Mouse (Mus musculus): ENCODE results near the gene Npepl1. TPM values are rescaled to one million over a fixed set of nuclear protein-coding genes. Genes with fewer than 3 reads are reported as not detected.
A peak's percentile ranks its signal among the peaks of the same experiment; 100 is the strongest.

Npepl1 gene
- polyA plus RNA-seq, 1 experiment from 2014 or later = 21.3 TPM

DNA sequence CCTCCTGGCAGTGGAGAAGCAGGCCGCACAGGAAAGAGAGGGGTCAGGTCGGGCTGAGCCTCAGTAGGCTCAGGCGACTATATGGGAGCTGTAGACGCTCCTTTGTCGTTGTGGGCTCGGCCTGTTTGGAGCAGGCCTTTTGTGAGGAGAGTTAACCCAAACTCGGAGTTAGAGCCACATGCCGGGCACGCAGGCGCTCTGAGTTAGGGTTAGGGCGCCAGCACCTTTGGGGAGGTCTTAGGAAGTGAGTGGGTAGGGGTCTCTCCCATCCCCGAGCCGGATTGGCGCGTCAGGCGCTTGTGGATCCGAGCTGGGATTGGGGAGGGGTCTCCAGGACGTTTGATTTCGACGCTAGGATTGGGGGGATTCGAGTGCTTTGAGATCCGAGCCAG, 33.7 kb upstream of the Npepl1 start:
- Histone ChIP-seq H3K9me3 (no peaks in the 10 kb centered on the region), H3K27ac (replicated peaks) (peak overlapping the region; percentile 93), H3K4me1 (peaks cover 43% of the 10 kb centered on the region), H3K36me3 (no peaks in the 10 kb centered on the region), H3K4me3 (peak overlapping the region; percentile 88), H3K4me2 (replicated peaks) (peak overlapping the region; percentile 83), H3K9ac (replicated peaks) (peak overlapping the region; percentile 81), H3K27me3 (no peaks in the 10 kb centered on the region)
- under 1% methylated on average over 22 of the region's 22 CpGs for WGBS
- peak; percentile 83 for ATAC-seq (replicated peaks)

GRCm38 (mm10) chr2:174077004-174077695, 33.0 kb upstream of the Npepl1 start:
- ATAC-seq (replicated peaks) = no peak
- peaks cover 43% of the 10 kb centered on the region for H3K4me1 ChIP-seq
- under 1% methylated on average over 19 of the region's 19 CpGs for WGBS

GRCm38 (mm10) chr2:174077776-174078338, 32.3 kb upstream of the Npepl1 start:
- no peak for ATAC-seq (replicated peaks)
- Histone ChIP-seq H3K4me2 (replicated peaks) (peak overlapping the region; percentile 83), H3K27me3 (no peaks in the 10 kb centered on the region), H3K36me3 (no peaks in the 10 kb centered on the region), H3K9me3 (no peaks in the 10 kb centered on the region), H3K4me3 (peak overlapping the region; percentile 88), H3K27ac (replicated peaks) (peak overlapping the region; percentile 93), H3K4me1 (peaks cover 49% of the 10 kb centered on the region), H3K9ac (replicated peaks) (peak overlapping the region; percentile 81)
- 8% methylated on average over 11 of the region's 11 CpGs for WGBS

More at GRCm38 (mm10) chr2:174077004-174077695, 33.0 kb upstream of the Npepl1 start:
- peak overlapping the region; percentile 93 for H3K27ac ChIP-seq (replicated peaks)
- no peaks in the 10 kb centered on the region for H3K36me3 ChIP-seq
- H3K9me3 ChIP-seq = no peaks in the 10 kb centered on the region
- H3K4me2 ChIP-seq (replicated peaks) = peak overlapping the region; percentile 83
- peak overlapping the region; percentile 88 for H3K4me3 ChIP-seq
- no peaks in the 10 kb centered on the region for H3K27me3 ChIP-seq
- H3K9ac ChIP-seq (replicated peaks) = peak overlapping the region; percentile 81

GRCm38 (mm10) chr2:174081833-174082232, 28.3 kb upstream of the Npepl1 start:
- H3K9me3 ChIP-seq = no peaks in the 10 kb centered on the region

GRCm38 (mm10) chr2:174082380-174082918, 27.7 kb upstream of the Npepl1 start:
- H3K4me2 ChIP-seq (replicated peaks) = no peak overlapping the region
- no peak overlapping the region for H3K4me3 ChIP-seq
- H3K9ac ChIP-seq (replicated peaks) = no peak overlapping the region
- H3K36me3 ChIP-seq = no peaks in the 10 kb centered on the region
- WGBS = 82% methylated on average over 3 of the region's 3 CpGs
- H3K27me3 ChIP-seq = no peaks in the 10 kb centered on the region
- no peak for ATAC-seq (replicated peaks)
- no peaks in the 10 kb centered on the region for H3K9me3 ChIP-seq
- H3K4me1 ChIP-seq = peaks cover 31% of the 10 kb centered on the region
- no peak overlapping the region for H3K27ac ChIP-seq (replicated peaks)

More at GRCm38 (mm10) chr2:174081833-174082232, 28.3 kb upstream of the Npepl1 start:
- H3K9ac ChIP-seq (replicated peaks) = no peak overlapping the region
- H3K4me1 ChIP-seq = peaks cover 37% of the 10 kb centered on the region
- H3K27ac ChIP-seq (replicated peaks) = no peak overlapping the region
- no peak overlapping the region for H3K4me3 ChIP-seq
- no peaks in the 10 kb centered on the region for H3K36me3 ChIP-seq
- WGBS = 87% methylated on average over 5 of the region's 5 CpGs
- no peak for ATAC-seq (replicated peaks)
- no peak overlapping the region for H3K4me2 ChIP-seq (replicated peaks)
- H3K27me3 ChIP-seq = no peaks in the 10 kb centered on the region

- H3K36me3 ChIP-seq = peaks cover 30% of the 10 kb centered on the region; the same call in 1 of the 2 replicates
- no peak overlapping the region for H3K9ac ChIP-seq (replicated peaks)
- H3K4me2 ChIP-seq (replicated peaks) = no peak overlapping the region
- no peaks in the 10 kb centered on the region for H3K27me3 ChIP-seq
- no peak for ATAC-seq (replicated peaks)
- 94% methylated on average over 3 of the region's 3 CpGs for WGBS
- H3K4me3 ChIP-seq = no peak overlapping the region
- no peak overlapping the region for H3K27ac ChIP-seq (replicated peaks)
- no peaks in the 10 kb centered on the region for H3K9me3 ChIP-seq
- no peaks in the 10 kb centered on the region for H3K4me1 ChIP-seq
Observed at GRCm38 (mm10) chr2:174095086-174095485, 15.1 kb upstream of the Npepl1 start.

DNA sequence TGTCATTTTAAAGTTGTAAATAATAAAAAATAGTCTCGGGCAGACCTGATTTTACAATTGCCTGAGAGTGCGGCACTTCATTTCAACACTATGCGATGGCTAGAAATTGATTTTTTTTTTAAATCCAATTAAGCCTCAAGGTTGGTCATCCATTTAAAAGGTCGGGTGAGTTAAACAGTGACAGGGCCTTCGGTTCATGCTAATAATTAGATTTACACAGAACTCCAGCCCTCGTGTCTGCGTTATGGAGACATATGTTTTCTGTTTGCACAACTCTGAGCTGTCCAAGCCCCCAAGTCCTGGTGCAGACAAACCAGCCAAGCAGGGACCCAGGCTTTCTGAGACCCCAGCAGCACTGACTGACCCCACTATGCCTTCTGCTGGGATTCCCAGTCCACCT, 7.8 kb upstream of the Npepl1 start:
- WGBS = 83% methylated on average over 7 of the region's 7 CpGs

DNA sequence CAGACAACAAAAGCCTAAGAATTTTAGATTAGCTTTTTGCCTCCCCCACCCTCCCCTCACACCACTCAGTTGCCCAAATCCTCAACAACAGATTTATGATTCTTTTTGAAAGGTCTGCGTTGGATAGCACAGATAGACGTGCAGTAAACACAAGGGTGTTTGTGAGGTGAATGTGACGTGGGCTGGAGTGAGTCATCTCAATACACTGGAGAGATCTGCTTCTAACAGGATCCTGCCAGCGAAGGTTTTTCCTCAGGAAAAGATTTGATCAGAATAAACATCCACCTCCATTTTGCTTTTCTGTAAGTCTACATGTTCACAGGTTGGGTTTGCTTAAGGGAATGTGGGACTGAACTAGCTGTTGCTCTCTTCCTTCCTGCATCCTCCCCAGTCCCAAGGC, 6.6 kb upstream of the Npepl1 start:
- 94% methylated on average over 4 of the region's 4 CpGs for WGBS
- Histone ChIP-seq H3K4me2 (replicated peaks) (no peak overlapping the region), H3K27me3 (no peaks in the 10 kb centered on the region), H3K36me3 (0 out of 2 replicates have a peak, but pooled peaks cover 4% of the 10 kb centered on the region), H3K4me1 (no peaks in the 10 kb centered on the region), H3K9me3 (no peaks in the 10 kb centered on the region), H3K4me3 (no peak overlapping the region), H3K9ac (replicated peaks) (no peak overlapping the region), H3K27ac (replicated peaks) (no peak overlapping the region)
- ATAC-seq (replicated peaks) = no peak

More for the DNA sequence above, 7.8 kb upstream of the Npepl1 start:
- Histone ChIP-seq H3K4me1 (no peaks in the 10 kb centered on the region), H3K27ac (replicated peaks) (no peak overlapping the region), H3K4me3 (no peak overlapping the region), H3K9me3 (no peaks in the 10 kb centered on the region), H3K27me3 (no peaks in the 10 kb centered on the region), H3K9ac (replicated peaks) (no peak overlapping the region), H3K36me3 (peaks cover 11% of the 10 kb centered on the region; the same call in 1 of the 2 replicates), H3K4me2 (replicated peaks) (no peak overlapping the region)
- no peak for ATAC-seq (replicated peaks)

- Histone ChIP-seq H3K27me3 (no peaks in the 10 kb centered on the region), H3K36me3 (no peaks in the 10 kb centered on the region), H3K4me1 (peaks cover 9% of the 10 kb centered on the region), H3K27ac (replicated peaks) (no peak overlapping the region), H3K9me3 (no peaks in the 10 kb centered on the region), H3K9ac (replicated peaks) (no peak overlapping the region), H3K4me2 (replicated peaks) (no peak overlapping the region), H3K4me3 (no peak overlapping the region)
- ATAC-seq (replicated peaks) = no peak
- WGBS = 94% methylated on average over 3 of the region's 3 CpGs
Observed at GRCm38 (mm10) chr2:174107375-174107774, 2.8 kb upstream of the Npepl1 start.

- Histone ChIP-seq H3K4me3 (peak overlapping the region; percentile 45), H3K36me3 (no peaks in the 10 kb centered on the region), H3K9me3 (no peaks in the 10 kb centered on the region), H3K9ac (replicated peaks) (peak overlapping the region; percentile 48), H3K4me2 (replicated peaks) (peak overlapping the region; percentile 68), H3K27me3 (no peaks in the 10 kb centered on the region), H3K4me1 (peaks cover 9% of the 10 kb centered on the region), H3K27ac (replicated peaks) (peak overlapping the region; percentile 12; the same call in 1 of the 2 replicates)
- 59% methylated on average over 33 of the region's 33 CpGs for WGBS
- ATAC-seq (replicated peaks) = peak; percentile 44
Observed at GRCm38 (mm10) chr2:174110783-174111549, 817 bp downstream of the Npepl1 start.

GRCm38 (mm10) chr2:174112931-174113330, 2.8 kb downstream of the Npepl1 start:
- H3K9ac ChIP-seq (replicated peaks) = no peak overlapping the region
- 94% methylated on average over 18 of the region's 18 CpGs for WGBS
- H3K4me2 ChIP-seq (replicated peaks) = no peak overlapping the region
- H3K27me3 ChIP-seq = no peaks in the 10 kb centered on the region
- H3K27ac ChIP-seq (replicated peaks) = no peak overlapping the region
- no peaks in the 10 kb centered on the region for H3K9me3 ChIP-seq
- H3K4me1 ChIP-seq = peaks cover 9% of the 10 kb centered on the region
- H3K36me3 ChIP-seq = no peaks in the 10 kb centered on the region
- H3K4me3 ChIP-seq = no peak overlapping the region
- ATAC-seq (replicated peaks) = no peak
